Mouse (Mus musculus): ENCODE data around the gene Asb16. TPM values are rescaled to one million over a fixed set of nuclear protein-coding genes. Genes with fewer than 3 reads are reported as not detected.

Gene Asb16
- 0.12 and 0.26 TPM in 2 replicates for polyA plus RNA-seq (2015; fragmentation: Nextera tagmentation; extraction: Ambion mirVana)

GRCm38 (mm10) chr11:102268520-102269244 is at the start of gene Asb16:
Gene Asb16 (plus strand): TSS chr11:102268743.
- ATAC-seq (ENCODE audit: insufficient number of reproducible peaks, low FRiP score, low TSS enrichment, low read depth) = no peak
- H3K9ac ChIP-seq = no peak within 1 kb of the TSS

GRCm38 (mm10) chr11:102218783-102219182 is 49.8 kb upstream of the Asb16 start:
- H3K27me3 ChIP-seq = no peaks in the 10 kb centered on the region
- H3K4me2 ChIP-seq (replicated peaks) = peak overlapping the region; percentile 86
- peaks cover 100% of the 10 kb centered on the region for H3K4me1 ChIP-seq
- peak overlapping the region; percentile 47 for H3K9ac ChIP-seq
- peak overlapping the region; percentile 49 for H3K4me3 ChIP-seq (replicated peaks)
- 0% methylated on average over 10 of the region's 10 CpGs for WGBS
- H3K27ac ChIP-seq (replicated peaks) = peak overlapping the region; percentile 88
- no peaks in the 10 kb centered on the region for H3K9me3 ChIP-seq (replicated peaks)
- peaks cover 9% of the 10 kb centered on the region; the same call in 1 of the 2 replicates for H3K36me3 ChIP-seq
- ATAC-seq (ENCODE audit: insufficient number of reproducible peaks, low FRiP score, low TSS enrichment, low read depth) = peak; percentile 86

More at GRCm38 (mm10) chr11:102268520-102269244, at the start of gene Asb16:
- WGBS = 88% methylated on average over 12 of the region's 12 CpGs
- peaks cover 12% of the 10 kb centered on the region; the same call in 1 of the 2 replicates for H3K4me1 ChIP-seq
- no peak within 1 kb of the TSS for H3K27ac ChIP-seq (replicated peaks)
- no peaks in the 10 kb centered on the region for H3K36me3 ChIP-seq
- H3K9me3 ChIP-seq (replicated peaks) = no peaks in the 10 kb centered on the region
- no peaks in the 10 kb centered on the region for H3K27me3 ChIP-seq
- no peak within 1 kb of the TSS for H3K4me2 ChIP-seq (replicated peaks)
- no peak within 1 kb of the TSS for H3K4me3 ChIP-seq (replicated peaks)

DNA sequence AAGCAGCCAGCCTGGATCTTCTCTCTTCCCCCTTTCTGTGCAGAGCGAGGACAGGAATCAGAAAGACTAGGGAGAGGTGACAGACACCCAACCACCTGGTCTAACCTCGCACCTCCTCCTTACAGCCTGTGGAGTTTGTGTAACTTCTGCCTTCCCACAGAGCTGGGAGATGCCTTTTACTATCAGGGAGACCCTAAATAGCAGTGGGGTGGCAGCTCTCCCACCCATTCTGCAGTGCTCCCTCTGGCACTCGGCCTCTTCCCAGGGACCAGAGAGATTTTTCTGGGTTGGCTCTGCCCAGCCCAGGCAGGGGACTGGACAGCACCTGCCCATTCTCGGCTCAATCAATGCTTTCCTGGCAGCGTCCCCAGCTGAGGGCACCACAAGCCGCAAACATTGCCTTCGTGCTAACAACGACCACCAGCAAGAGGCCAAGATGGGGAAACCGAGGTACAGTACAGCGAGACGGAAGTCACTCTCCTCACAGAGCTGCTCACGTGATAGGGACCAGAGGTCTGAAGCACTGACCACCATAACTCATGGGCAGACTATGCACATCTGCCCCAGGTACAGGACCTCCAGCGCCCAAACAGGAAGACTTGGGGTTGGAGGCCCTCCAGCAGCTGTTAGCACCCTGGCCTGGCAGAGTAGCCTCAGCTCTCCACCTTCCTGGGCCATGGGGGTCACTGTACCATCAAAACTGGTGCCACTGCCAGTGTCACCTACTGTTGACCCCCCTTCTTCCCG is 49.1 kb upstream of the Asb16 start:
- Histone ChIP-seq H3K4me2 (replicated peaks) (peak overlapping the region; percentile 86), H3K36me3 (peaks cover 13% of the 10 kb centered on the region; the same call in 1 of the 2 replicates), H3K27ac (replicated peaks) (peak overlapping the region; percentile 88), H3K9ac (no peak overlapping the region), H3K9me3 (replicated peaks) (no peaks in the 10 kb centered on the region), H3K4me1 (peaks cover 100% of the 10 kb centered on the region), H3K27me3 (no peaks in the 10 kb centered on the region), H3K4me3 (replicated peaks) (peak overlapping the region; percentile 49)
- no peak for ATAC-seq (ENCODE audit: insufficient number of reproducible peaks, low FRiP score, low TSS enrichment, low read depth)
- 61% methylated on average over 14 of the region's 14 CpGs for WGBS

- Histone ChIP-seq H3K4me2 (replicated peaks) (0 out of 2 replicates have a peak overlapping the region, but pooled peaks have one; percentile 2), H3K9me3 (replicated peaks) (no peaks in the 10 kb centered on the region), H3K4me1 (peaks cover 100% of the 10 kb centered on the region), H3K9ac (no peak overlapping the region), H3K4me3 (replicated peaks) (no peak overlapping the region), H3K36me3 (peaks cover 13% of the 10 kb centered on the region; the same call in 1 of the 2 replicates), H3K27me3 (no peaks in the 10 kb centered on the region), H3K27ac (replicated peaks) (peak overlapping the region; percentile 88)
- WGBS = 63% methylated on average over 4 of the region's 4 CpGs
- ATAC-seq (ENCODE audit: insufficient number of reproducible peaks, low FRiP score, low TSS enrichment, low read depth) = no peak
Observed at GRCm38 (mm10) chr11:102219994-102220346, 48.6 kb upstream of the Asb16 start.

DNA sequence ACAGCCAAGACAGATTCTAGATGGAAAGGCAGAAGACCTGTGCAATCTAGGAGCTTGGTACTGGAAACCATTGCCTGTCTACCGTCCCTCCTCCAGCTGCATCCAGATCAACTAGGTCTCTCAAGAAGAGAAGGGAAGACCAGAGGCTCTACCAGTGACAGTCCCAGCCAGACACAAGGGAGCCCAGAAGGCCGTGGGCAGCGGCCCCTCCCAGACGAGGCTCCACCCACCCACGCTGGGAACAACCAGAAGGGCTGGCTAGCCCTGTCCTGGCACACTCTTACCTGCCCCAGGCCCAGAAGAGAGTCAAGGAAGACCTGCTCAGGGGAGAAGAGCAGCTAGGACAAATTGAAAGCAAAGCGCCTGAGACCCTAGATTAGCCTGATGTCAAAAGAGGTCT is 48.1 kb upstream of the Asb16 start:
- Histone ChIP-seq H3K9ac (no peak overlapping the region), H3K4me2 (replicated peaks) (0 out of 2 replicates have a peak overlapping the region, but pooled peaks have one; percentile 2), H3K27ac (replicated peaks) (peak overlapping the region; percentile 88), H3K36me3 (peaks cover 13% of the 10 kb centered on the region; the same call in 1 of the 2 replicates), H3K4me3 (replicated peaks) (no peak overlapping the region), H3K27me3 (no peaks in the 10 kb centered on the region), H3K9me3 (replicated peaks) (no peaks in the 10 kb centered on the region), H3K4me1 (peaks cover 100% of the 10 kb centered on the region)
- WGBS = 56% methylated on average over 6 of the region's 6 CpGs
- ATAC-seq (ENCODE audit: insufficient number of reproducible peaks, low FRiP score, low TSS enrichment, low read depth) = no peak

DNA sequence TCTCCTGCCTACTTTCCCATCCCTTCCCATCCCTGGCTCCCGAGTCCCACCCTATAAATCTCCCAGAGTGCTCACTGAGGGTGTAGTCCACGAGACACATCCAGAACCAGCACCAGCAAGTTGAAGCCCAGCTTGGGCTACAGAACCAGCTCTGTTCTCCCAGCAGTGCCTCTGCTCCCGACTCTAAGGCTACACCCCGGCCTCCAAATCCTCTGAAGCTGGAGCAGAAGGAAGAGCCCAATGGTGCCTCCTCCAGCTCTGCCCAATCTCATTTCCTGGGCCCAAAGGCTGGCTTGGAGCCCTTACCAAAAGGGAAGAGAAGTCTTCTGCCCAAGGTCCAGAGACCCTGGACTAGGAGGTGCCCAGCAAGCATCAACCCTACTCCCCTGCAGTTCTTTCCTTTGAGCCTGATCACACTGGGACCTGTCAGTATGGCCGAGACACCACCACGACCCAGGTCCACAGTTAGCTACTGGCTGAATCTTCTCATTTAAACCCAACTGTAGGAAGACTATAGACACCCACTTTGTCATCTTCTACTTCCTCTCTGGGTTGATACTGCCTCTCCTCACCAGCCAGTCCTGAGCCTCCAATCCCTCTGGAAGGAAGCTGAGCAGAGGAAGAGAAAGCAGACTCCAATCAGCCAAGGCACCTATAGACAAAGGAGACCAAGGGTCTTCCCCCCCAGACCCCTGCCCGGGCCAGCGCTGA is 47.1 kb upstream of the Asb16 start:
- no peak for ATAC-seq (ENCODE audit: insufficient number of reproducible peaks, low FRiP score, low TSS enrichment, low read depth)
- no peak overlapping the region for H3K9ac ChIP-seq
- WGBS = 85% methylated on average over 8 of the region's 8 CpGs
- H3K4me1 ChIP-seq = peaks cover 100% of the 10 kb centered on the region
- no peak overlapping the region for H3K4me3 ChIP-seq (replicated peaks)
- H3K4me2 ChIP-seq (replicated peaks) = no peak overlapping the region
- H3K27ac ChIP-seq (replicated peaks) = peak overlapping the region; percentile 88
- no peaks in the 10 kb centered on the region for H3K9me3 ChIP-seq (replicated peaks)
- H3K27me3 ChIP-seq = no peaks in the 10 kb centered on the region
- H3K36me3 ChIP-seq = peaks cover 13% of the 10 kb centered on the region; the same call in 1 of the 2 replicates

- H3K4me2 ChIP-seq (replicated peaks) = no peak overlapping the region
- H3K27ac ChIP-seq (replicated peaks) = 0 out of 2 replicates have a peak overlapping the region, but pooled peaks have one; percentile 88
- H3K36me3 ChIP-seq = peaks cover 13% of the 10 kb centered on the region; the same call in 1 of the 2 replicates
- no peaks in the 10 kb centered on the region for H3K9me3 ChIP-seq (replicated peaks)
- no peaks in the 10 kb centered on the region for H3K27me3 ChIP-seq
- ATAC-seq (ENCODE audit: insufficient number of reproducible peaks, low FRiP score, low TSS enrichment, low read depth) = no peak
- 68% methylated on average over 8 of the region's 8 CpGs for WGBS
- peaks cover 100% of the 10 kb centered on the region for H3K4me1 ChIP-seq
- no peak overlapping the region for H3K4me3 ChIP-seq (replicated peaks)
- no peak overlapping the region for H3K9ac ChIP-seq
Observed at GRCm38 (mm10) chr11:102221954-102222351, 46.6 kb upstream of the Asb16 start.

DNA sequence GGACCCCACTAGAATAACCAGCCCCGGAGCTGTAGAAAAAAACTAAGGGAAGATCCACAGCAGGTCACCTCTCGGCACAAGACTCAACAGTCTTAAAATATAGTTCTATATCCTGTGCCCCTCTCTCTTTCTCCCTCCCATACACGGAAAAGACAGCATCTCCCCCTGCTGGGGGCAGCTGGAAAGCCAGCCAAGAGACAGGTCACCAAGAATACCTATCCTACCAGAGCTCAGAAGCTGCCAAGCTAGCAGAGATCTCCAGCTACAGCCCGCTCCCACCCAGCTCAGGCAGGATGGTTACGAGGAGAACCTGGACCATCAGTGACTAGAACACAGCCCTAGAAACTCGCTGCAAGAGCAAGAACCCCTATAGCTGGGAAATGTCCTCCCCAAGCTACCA is 45.4 kb upstream of the Asb16 start:
- no peak overlapping the region for H3K4me2 ChIP-seq (replicated peaks)
- no peak overlapping the region for H3K9ac ChIP-seq
- H3K27ac ChIP-seq (replicated peaks) = no peak overlapping the region
- H3K4me1 ChIP-seq = peaks cover 100% of the 10 kb centered on the region
- H3K36me3 ChIP-seq = peaks cover 13% of the 10 kb centered on the region; the same call in 1 of the 2 replicates
- no peak for ATAC-seq (ENCODE audit: insufficient number of reproducible peaks, low FRiP score, low TSS enrichment, low read depth)
- whole genome bisulfite sequencing = 33% methylated on average over 6 of the region's 6 CpGs
- no peaks in the 10 kb centered on the region for H3K9me3 ChIP-seq (replicated peaks)
- no peaks in the 10 kb centered on the region for H3K27me3 ChIP-seq
- no peak overlapping the region for H3K4me3 ChIP-seq (replicated peaks)

DNA sequence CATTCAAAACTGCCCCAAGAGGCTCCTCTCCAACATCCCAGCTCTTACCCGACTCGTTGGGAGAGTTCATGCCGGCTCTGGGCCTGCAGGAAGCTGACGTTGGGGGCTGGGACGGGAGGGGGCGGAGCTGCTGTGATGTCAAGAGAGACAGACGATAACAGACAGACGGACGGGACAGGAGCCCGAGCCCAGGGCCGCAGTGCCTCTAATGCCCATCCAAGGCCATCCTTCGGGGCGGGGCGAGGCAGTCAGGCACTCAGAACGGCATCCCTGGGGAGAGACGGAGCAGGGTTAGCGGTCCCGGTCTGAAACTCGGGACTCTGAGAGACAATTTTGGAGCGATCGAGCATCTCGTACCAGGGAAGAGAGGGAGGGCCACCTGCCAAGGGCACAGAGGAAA is 43.9 kb upstream of the Asb16 start:
- peak overlapping the region; percentile 7; the same call in 1 of the 2 replicates for H3K4me3 ChIP-seq (replicated peaks)
- H3K9me3 ChIP-seq (replicated peaks) = no peaks in the 10 kb centered on the region
- no peak for ATAC-seq (ENCODE audit: insufficient number of reproducible peaks, low FRiP score, low TSS enrichment, low read depth)
- no peak overlapping the region for H3K9ac ChIP-seq
- no peaks in the 10 kb centered on the region for H3K27me3 ChIP-seq
- WGBS = 17% methylated on average over 22 of the region's 22 CpGs
- peak overlapping the region; percentile 29 for H3K4me2 ChIP-seq (replicated peaks)
- no peak overlapping the region for H3K27ac ChIP-seq (replicated peaks)
- peaks cover 98% of the 10 kb centered on the region for H3K4me1 ChIP-seq
- H3K36me3 ChIP-seq = peaks cover 13% of the 10 kb centered on the region; the same call in 1 of the 2 replicates

DNA sequence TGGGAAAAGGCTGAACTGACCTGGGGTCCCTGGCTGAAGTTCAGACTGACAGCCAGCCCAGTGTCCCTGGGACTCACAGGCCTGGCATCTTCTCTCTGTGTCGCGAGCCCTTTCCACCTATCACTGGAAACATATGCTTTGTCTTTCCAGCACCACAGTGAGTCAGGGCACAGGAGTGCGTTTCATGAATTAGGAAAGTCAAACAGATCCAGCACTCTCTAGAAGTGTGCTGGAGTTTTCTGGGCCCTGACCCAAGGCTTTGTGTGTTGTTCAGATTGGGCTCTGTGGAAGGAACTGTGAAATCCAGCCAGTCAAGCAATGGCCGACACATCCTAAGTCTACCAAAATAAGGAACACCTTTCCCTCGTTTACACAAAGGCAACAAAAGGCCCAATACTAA is 43.3 kb upstream of the Asb16 start:
- no peak overlapping the region for H3K9ac ChIP-seq
- no peak overlapping the region for H3K4me3 ChIP-seq (replicated peaks)
- peaks cover 92% of the 10 kb centered on the region for H3K4me1 ChIP-seq
- no peak for ATAC-seq (ENCODE audit: insufficient number of reproducible peaks, low FRiP score, low TSS enrichment, low read depth)
- peaks cover 13% of the 10 kb centered on the region; the same call in 1 of the 2 replicates for H3K36me3 ChIP-seq
- 50% methylated on average over 5 of the region's 5 CpGs for WGBS
- no peaks in the 10 kb centered on the region for H3K9me3 ChIP-seq (replicated peaks)
- H3K4me2 ChIP-seq (replicated peaks) = peak overlapping the region; percentile 29; the same call in 1 of the 2 replicates
- H3K27me3 ChIP-seq = no peaks in the 10 kb centered on the region
- H3K27ac ChIP-seq (replicated peaks) = no peak overlapping the region
